Mouse (Mus musculus): Measurements from ENCODE around the gene Extl1. TPM values are rescaled to one million over a fixed set of nuclear protein-coding genes. Genes with fewer than 3 reads are reported as not detected.

The Extl1 gene
- polyA plus RNA-seq, 1 experiment from 2014 or later, result 2.8 TPM

DNA sequence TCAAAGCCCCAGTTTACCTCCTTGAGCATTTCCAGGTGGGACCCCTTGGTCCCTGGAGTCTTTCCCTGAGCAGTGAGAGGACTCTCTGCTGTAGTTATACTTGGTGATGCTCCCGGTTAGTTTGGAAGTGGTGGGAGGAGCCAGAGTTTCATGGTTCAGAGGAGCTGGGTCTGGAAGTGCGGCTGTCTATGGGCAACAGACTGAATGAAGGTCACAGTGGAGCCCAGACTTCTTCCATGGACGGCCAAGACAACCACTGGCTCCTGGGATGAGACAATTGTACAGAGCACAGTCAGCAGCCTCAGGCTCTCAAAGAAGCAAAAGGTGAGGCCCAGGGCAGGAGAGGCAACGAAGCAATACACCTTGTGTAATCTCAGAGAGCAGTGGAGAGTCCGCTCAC is 53.4 kb downstream of the Extl1 start:
- Histone ChIP-seq H3K9ac (ENCODE audit: low read length) (no peak overlapping the region), H3K9me3 (replicated peaks; ENCODE audit: control insufficient read depth, low read length) (no peaks in the 10 kb centered on the region), H3K4me2 (ENCODE audit: low read depth, low read length) (no peak overlapping the region), H3K27me3 (ENCODE audit: control insufficient read depth, insufficient read depth, low read length) (no peaks in the 10 kb centered on the region), H3K27ac (ENCODE audit: low read length) (0 out of 2 replicates have a peak overlapping the region, but pooled peaks have one; percentile 36), H3K36me3 (ENCODE audit: control insufficient read depth, insufficient read depth) (peaks cover 17% of the 10 kb centered on the region), H3K4me3 (ENCODE audit: low read length) (no peak overlapping the region), H3K4me1 (ENCODE audit: control insufficient read depth, insufficient read depth, low read length) (peaks cover 2% of the 10 kb centered on the region; the same call in 1 of the 2 replicates)
- WGBS, result 60% methylated on average over 5 of the region's 5 CpGs
- no peak for ATAC-seq (replicated peaks; ENCODE audit: extremely low read depth, insufficient read depth, low FRiP score)

DNA sequence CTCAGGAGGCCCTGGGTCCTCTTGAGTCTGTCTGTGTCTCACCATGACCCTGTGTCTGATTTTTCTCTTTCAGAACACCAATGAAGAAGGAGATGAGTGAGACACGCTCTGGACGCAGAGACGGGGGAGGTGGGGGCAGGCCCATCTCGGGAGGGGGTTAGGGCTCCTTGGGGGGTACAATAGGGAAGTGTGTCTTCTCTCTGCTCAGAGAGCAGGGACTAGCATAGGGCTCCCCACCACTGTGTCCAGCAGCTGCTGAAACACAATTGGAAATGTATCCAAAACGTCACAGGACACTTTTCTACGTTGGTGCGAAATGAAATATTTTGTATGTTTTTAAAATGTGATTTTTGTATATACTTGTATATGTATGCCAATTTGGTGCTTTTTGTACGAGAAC is 54.8 kb downstream of the Extl1 start:
- no peak overlapping the region for H3K4me3 ChIP-seq (ENCODE audit: low read length)
- no peak overlapping the region for H3K27ac ChIP-seq (ENCODE audit: low read length)
- peaks cover 8% of the 10 kb centered on the region for H3K4me1 ChIP-seq (ENCODE audit: control insufficient read depth, insufficient read depth, low read length)
- H3K9me3 ChIP-seq (replicated peaks; ENCODE audit: control insufficient read depth, low read length), result no peaks in the 10 kb centered on the region
- 68% methylated on average over 8 of the region's 8 CpGs for WGBS
- no peaks in the 10 kb centered on the region for H3K27me3 ChIP-seq (ENCODE audit: control insufficient read depth, insufficient read depth, low read length)
- peaks cover 28% of the 10 kb centered on the region for H3K36me3 ChIP-seq (ENCODE audit: control insufficient read depth, insufficient read depth)
- no peak for ATAC-seq (replicated peaks; ENCODE audit: extremely low read depth, insufficient read depth, low FRiP score)
- H3K9ac ChIP-seq (ENCODE audit: low read length), result no peak overlapping the region
- H3K4me2 ChIP-seq (ENCODE audit: low read depth, low read length), result no peak overlapping the region

DNA sequence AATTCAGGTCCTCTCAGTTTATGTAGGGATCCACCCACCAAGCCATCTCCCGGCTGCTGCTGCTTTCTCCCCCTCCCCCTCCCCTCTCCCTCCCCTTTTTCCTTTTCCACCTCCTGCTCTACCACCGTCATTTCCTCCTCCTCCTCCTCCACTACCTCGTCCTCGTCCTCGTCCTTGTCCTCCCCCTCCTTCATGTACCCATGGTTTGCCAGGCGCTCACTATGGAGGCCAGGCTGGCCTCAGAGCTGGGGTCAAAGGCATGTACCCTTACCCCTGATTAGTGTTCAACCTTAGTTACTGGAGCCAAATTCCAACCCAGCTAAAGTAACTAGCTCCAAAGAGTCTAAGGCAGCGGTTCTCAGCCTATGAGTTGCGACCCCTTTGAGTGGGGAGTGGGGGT is 55.5 kb downstream of the Extl1 start:
- Histone ChIP-seq H3K27me3 (ENCODE audit: control insufficient read depth, insufficient read depth, low read length) (no peaks in the 10 kb centered on the region), H3K4me2 (ENCODE audit: low read depth, low read length) (no peak overlapping the region), H3K4me1 (ENCODE audit: control insufficient read depth, insufficient read depth, low read length) (peaks cover 8% of the 10 kb centered on the region), H3K36me3 (ENCODE audit: control insufficient read depth, insufficient read depth) (peaks cover 28% of the 10 kb centered on the region), H3K9me3 (replicated peaks; ENCODE audit: control insufficient read depth, low read length) (no peaks in the 10 kb centered on the region), H3K9ac (ENCODE audit: low read length) (no peak overlapping the region), H3K27ac (ENCODE audit: low read length) (no peak overlapping the region), H3K4me3 (ENCODE audit: low read length) (no peak overlapping the region)
- 56% methylated on average over 8 of the region's 8 CpGs for WGBS
- no peak for ATAC-seq (replicated peaks; ENCODE audit: extremely low read depth, insufficient read depth, low FRiP score)

DNA sequence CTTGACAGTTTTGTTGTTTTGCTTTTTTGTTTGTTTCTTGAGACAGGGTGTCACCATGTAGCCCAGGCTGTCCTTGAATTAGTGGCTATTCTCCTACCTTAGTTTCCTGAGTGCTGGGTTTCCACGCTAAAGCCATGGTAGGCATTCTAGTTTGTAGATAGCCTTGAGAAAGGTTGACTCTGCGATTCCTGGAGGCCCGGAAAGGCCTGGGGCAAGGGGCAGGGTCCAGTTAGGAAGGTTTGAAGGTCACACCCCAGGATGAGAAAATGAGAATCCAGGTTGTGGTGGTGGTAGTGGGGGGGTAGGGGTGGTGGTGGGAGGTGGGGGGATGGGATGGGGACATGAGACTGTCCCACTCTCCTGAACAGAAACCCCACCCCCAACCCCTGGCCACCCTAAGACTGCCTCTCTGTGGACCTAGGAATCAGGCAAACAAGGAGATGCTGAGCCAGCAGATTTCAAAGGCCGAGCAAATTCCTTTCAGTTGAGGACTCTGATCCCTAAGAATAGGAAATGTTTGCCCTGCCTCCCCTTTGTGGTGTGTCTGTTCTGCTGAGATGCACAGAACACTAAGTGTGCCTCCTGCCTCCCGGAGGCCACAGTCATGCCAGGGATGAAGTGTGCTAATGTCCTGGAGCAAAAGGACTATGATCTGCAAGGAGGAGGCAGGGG is 56.7 kb downstream of the Extl1 start:
- Histone ChIP-seq H3K27ac (ENCODE audit: low read length) (no peak overlapping the region), H3K4me3 (ENCODE audit: low read length) (no peak overlapping the region), H3K27me3 (ENCODE audit: control insufficient read depth, insufficient read depth, low read length) (no peaks in the 10 kb centered on the region), H3K36me3 (ENCODE audit: control insufficient read depth, insufficient read depth) (peaks cover 36% of the 10 kb centered on the region), H3K4me1 (ENCODE audit: control insufficient read depth, insufficient read depth, low read length) (peaks cover 8% of the 10 kb centered on the region), H3K4me2 (ENCODE audit: low read depth, low read length) (no peak overlapping the region), H3K9ac (ENCODE audit: low read length) (no peak overlapping the region), H3K9me3 (replicated peaks; ENCODE audit: control insufficient read depth, low read length) (no peaks in the 10 kb centered on the region)
- ATAC-seq (replicated peaks; ENCODE audit: extremely low read depth, insufficient read depth, low FRiP score), result no peak
- 55% methylated on average over 5 of the region's 5 CpGs for WGBS

DNA sequence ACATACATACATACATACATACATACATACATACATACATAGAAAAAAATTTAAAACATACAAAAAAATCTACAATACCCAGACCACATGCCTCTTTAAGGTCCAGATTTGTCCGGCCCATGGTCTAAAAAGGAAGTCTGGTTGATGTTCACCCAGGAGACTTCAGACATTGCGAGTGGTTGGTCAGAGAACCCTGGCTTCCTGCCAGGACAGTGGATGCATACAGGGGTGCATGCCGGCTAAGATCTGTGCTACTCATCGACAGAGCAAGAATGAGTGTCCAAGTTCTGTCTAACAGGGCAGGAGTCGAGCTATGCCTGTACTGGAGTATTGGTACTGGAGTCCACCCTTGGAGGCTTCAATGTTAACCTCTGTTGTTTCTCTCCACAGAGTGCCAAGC is 59.0 kb downstream of the Extl1 start:
- Histone ChIP-seq H3K9ac (ENCODE audit: low read length) (no peak overlapping the region), H3K4me3 (ENCODE audit: low read length) (no peak overlapping the region), H3K36me3 (ENCODE audit: control insufficient read depth, insufficient read depth) (peaks cover 48% of the 10 kb centered on the region), H3K4me2 (ENCODE audit: low read depth, low read length) (no peak overlapping the region), H3K9me3 (replicated peaks; ENCODE audit: control insufficient read depth, low read length) (no peaks in the 10 kb centered on the region), H3K4me1 (ENCODE audit: control insufficient read depth, insufficient read depth, low read length) (peaks cover 13% of the 10 kb centered on the region), H3K27me3 (ENCODE audit: control insufficient read depth, insufficient read depth, low read length) (no peaks in the 10 kb centered on the region), H3K27ac (ENCODE audit: low read length) (no peak overlapping the region)
- 31% methylated on average over 5 of the region's 5 CpGs for WGBS
- no peak for ATAC-seq (replicated peaks; ENCODE audit: extremely low read depth, insufficient read depth, low FRiP score)

DNA sequence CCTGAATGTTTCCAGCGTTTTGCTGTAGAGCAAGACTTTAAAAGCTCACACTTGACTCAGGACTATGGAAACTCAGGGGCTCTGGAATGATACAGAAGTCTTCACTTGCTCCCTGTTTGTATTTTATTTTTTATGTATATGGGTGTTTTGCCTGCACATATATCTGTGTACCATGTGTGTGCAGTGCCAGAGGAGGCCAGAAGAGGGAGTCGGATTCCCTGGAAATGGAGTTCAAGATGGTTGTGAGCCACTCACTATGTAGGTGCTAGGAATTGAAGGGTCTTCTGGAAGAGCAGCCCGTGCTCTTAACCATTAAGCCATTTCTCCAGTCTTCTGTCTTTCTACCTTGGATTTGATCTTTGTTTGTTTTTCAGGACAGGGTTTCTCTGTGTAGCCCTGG is 62.1 kb downstream of the Extl1 start:
- Histone ChIP-seq H3K27me3 (ENCODE audit: control insufficient read depth, insufficient read depth, low read length) (no peaks in the 10 kb centered on the region), H3K36me3 (ENCODE audit: control insufficient read depth, insufficient read depth) (peaks cover 49% of the 10 kb centered on the region), H3K4me3 (ENCODE audit: low read length) (no peak overlapping the region), H3K9me3 (replicated peaks; ENCODE audit: control insufficient read depth, low read length) (no peaks in the 10 kb centered on the region), H3K4me1 (ENCODE audit: control insufficient read depth, insufficient read depth, low read length) (peaks cover 31% of the 10 kb centered on the region), H3K9ac (ENCODE audit: low read length) (no peak overlapping the region), H3K4me2 (ENCODE audit: low read depth, low read length) (no peak overlapping the region), H3K27ac (ENCODE audit: low read length) (no peak overlapping the region)
- ATAC-seq (replicated peaks; ENCODE audit: extremely low read depth, insufficient read depth, low FRiP score), result no peak
- WGBS, result 52% methylated on average over 3 of the region's 3 CpGs

DNA sequence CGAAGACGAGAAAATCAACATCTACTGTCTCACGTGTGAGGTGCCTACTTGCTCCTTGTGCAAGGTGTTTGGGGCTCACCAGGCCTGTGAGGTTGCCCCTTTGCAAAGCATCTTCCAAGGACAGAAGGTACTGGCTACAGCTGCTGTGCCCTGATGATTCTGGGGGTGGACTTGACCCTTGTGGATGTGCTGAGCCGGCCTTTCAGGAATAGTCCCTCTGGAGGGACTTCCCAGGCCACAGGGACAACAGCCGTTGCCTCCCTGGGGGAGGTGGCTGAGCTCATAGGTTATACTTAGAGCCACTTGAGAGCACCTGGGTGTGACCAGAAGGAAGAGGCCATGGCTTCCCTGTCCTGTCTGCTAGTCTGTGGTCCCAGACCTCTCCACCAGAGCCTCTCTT is 64.0 kb downstream of the Extl1 start:
- Histone ChIP-seq H3K27me3 (ENCODE audit: control insufficient read depth, insufficient read depth, low read length) (no peaks in the 10 kb centered on the region), H3K9me3 (replicated peaks; ENCODE audit: control insufficient read depth, low read length) (no peaks in the 10 kb centered on the region), H3K36me3 (ENCODE audit: control insufficient read depth, insufficient read depth) (peaks cover 33% of the 10 kb centered on the region), H3K27ac (ENCODE audit: low read length) (peak overlapping the region; percentile 65), H3K4me1 (ENCODE audit: control insufficient read depth, insufficient read depth, low read length) (peaks cover 30% of the 10 kb centered on the region), H3K4me2 (ENCODE audit: low read depth, low read length) (peak overlapping the region; percentile 71), H3K4me3 (ENCODE audit: low read length) (peak overlapping the region; percentile 59), H3K9ac (ENCODE audit: low read length) (peak overlapping the region; percentile 56)
- 59% methylated on average over 5 of the region's 5 CpGs for WGBS
- no peak for ATAC-seq (replicated peaks; ENCODE audit: extremely low read depth, insufficient read depth, low FRiP score)

DNA sequence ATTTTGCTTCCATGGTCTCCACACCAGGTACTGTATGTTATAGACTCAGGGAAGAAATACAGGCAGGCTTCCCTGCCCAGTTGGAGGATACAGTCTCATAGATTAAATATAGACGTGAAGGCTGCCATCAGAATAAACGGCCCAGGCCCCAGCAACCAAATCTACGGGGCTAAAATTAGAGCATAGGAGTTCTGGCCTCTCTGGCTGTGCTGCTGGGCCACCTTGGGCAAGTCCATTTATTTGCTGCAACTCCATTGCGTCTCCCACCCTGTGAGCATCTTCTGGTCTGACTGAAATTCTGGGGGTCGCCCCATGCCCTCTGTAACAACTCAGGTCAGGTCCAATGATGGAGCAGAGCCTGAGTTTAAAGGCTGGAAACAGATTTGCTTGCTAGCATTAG is 64.6 kb downstream of the Extl1 start:
- peak overlapping the region; percentile 71 for H3K4me2 ChIP-seq (ENCODE audit: low read depth, low read length)
- peak overlapping the region; percentile 56 for H3K9ac ChIP-seq (ENCODE audit: low read length)
- H3K36me3 ChIP-seq (ENCODE audit: control insufficient read depth, insufficient read depth), result peaks cover 28% of the 10 kb centered on the region
- ATAC-seq (replicated peaks; ENCODE audit: extremely low read depth, insufficient read depth, low FRiP score), result no peak
- H3K27ac ChIP-seq (ENCODE audit: low read length), result peak overlapping the region; percentile 65
- no peaks in the 10 kb centered on the region for H3K27me3 ChIP-seq (ENCODE audit: control insufficient read depth, insufficient read depth, low read length)
- H3K4me1 ChIP-seq (ENCODE audit: control insufficient read depth, insufficient read depth, low read length), result peaks cover 32% of the 10 kb centered on the region
- WGBS, result 60% methylated on average over 5 of the region's 5 CpGs
- peak overlapping the region; percentile 59 for H3K4me3 ChIP-seq (ENCODE audit: low read length)
- no peaks in the 10 kb centered on the region for H3K9me3 ChIP-seq (replicated peaks; ENCODE audit: control insufficient read depth, low read length)

DNA sequence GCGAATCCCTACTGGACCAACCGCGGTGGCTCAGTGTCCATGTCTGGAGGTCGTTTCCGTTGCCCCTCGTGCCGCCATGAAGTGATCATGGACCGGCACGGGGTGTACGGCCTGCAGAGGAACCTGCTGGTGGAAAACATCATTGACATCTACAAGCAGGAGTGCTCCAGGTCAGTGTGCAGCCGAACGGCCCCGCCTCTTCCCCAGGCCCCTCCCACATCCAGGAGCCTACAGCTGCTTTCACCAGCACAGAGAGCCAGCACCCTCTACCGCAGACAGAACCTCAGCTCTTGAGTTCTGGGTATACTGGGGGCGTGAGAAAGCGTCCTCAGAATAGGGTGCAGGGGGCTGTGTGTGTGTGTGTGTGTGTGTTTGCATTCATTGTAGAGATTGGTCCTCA is 67.3 kb downstream of the Extl1 start:
- H3K4me1 ChIP-seq (ENCODE audit: control insufficient read depth, insufficient read depth, low read length), result peaks cover 32% of the 10 kb centered on the region
- H3K27me3 ChIP-seq (ENCODE audit: control insufficient read depth, insufficient read depth, low read length), result no peaks in the 10 kb centered on the region
- peak overlapping the region; percentile 96 for H3K27ac ChIP-seq (ENCODE audit: low read length)
- peak overlapping the region; percentile 71 for H3K4me2 ChIP-seq (ENCODE audit: low read depth, low read length)
- peak; percentile 21; the same call in 1 of the 2 replicates for ATAC-seq (replicated peaks; ENCODE audit: extremely low read depth, insufficient read depth, low FRiP score)
- peaks cover 12% of the 10 kb centered on the region for H3K36me3 ChIP-seq (ENCODE audit: control insufficient read depth, insufficient read depth)
- peak overlapping the region; percentile 78 for H3K9ac ChIP-seq (ENCODE audit: low read length)
- peaks cover 4% of the 10 kb centered on the region for H3K9me3 ChIP-seq (replicated peaks; ENCODE audit: control insufficient read depth, low read length)
- H3K4me3 ChIP-seq (ENCODE audit: low read length), result peak overlapping the region; percentile 59
- WGBS, result 29% methylated on average over 16 of the region's 16 CpGs
